Mouse (Mus musculus) common myeloid progenitor, adult 5-6 weeks (primary cell): ENCODE measurements at regions not wholly inside any gene's neighbourhood (a gene's known extent, or its start where the extent isn't known, plus 50 kb on each side); places are given as distances from the start of the nearest gene placed in this dataset.

Source experiments
- ATAC-seq: replicated peaks from 2 replicates; pipeline ENCODE4 v1.8.0; 2016; ENCODE audit warnings: low read depth, mild to moderate bottlenecking, moderate TSS enrichment, inconsistent platforms; ENCODE audit not compliant: poor library complexity, severe bottlenecking

DNA sequence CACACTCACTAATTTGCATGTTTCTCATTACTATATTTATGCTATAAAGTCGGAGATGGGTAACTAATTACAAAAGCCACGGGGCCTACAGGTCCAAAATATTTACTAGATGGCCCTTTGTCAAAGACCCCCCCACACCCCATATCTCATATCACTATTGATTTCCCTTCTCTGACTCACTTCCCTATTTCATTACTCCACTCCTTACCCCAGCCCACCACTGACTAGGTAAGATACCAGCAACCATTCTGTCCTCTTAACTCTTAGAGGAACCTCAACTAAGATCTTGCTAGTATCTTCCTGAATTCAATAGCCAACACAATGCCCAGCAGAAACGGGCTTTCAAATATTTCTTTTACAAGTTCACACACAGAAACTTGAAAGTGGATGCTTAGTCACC lies 187.1 kb upstream of the Cpeb2 start:
- peak; percentile 79 for ATAC-seq

DNA sequence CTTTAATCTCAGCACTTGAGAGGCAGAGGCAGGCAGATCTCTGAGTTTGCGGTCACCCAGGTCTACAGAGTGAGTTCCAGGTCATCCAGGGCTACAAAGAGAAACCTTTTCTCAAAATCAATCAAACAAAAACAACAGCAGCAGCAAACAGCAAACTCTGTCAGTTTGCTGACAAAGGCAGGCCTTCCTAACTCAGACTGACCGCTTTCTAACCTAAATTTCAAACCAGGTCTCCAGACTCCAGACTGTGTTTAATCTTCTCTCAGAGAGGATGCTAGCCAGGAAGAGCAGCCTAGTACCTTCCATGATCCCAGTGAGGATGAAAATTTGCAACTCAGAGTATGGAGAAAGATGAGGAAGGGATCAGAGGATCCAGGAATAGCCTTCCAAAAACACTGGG lies 185.7 kb upstream of the Cpeb2 start:
- ATAC-seq = no peak

DNA sequence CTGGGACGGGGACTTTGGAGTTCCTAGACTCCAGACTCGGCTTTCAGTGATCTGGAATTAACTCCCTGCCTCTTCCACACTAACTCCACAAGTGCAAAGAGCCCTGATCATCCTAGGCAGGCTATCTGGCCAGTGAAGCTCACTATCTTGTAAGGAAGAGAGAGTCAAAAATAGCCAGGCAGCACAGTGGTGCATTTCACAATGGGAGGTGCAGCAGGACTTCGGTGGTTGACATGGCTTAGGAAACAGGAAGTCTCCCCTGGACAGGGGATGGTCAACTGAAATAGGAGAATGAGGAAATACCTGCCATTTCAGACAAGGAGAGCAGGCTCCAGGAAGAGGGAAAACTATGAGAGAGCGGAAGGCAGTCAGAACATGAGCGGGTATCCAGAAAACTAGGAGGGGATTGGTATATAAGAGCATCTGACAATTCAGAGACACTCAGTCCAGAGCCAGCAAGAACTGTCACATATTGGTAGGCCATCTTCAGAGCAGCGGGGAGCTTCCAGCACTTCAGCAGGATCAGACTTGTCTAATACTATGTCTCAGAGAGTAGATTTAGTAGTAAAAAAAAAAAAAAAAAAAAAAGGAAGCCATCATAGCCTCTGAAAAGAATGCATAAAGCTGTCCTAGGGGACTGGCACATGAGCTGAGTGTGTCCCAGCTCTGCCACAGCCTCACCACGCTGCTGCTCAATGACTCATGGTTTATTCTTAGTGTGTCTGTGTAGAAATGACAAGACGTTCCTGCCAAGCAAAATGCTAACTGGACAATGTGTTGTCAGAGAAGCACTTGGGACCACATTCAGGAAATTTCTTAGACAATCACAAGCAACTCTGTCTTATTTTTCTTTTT lies 184.5 kb upstream of the Cpeb2 start:
- peak; percentile 51 for ATAC-seq

DNA sequence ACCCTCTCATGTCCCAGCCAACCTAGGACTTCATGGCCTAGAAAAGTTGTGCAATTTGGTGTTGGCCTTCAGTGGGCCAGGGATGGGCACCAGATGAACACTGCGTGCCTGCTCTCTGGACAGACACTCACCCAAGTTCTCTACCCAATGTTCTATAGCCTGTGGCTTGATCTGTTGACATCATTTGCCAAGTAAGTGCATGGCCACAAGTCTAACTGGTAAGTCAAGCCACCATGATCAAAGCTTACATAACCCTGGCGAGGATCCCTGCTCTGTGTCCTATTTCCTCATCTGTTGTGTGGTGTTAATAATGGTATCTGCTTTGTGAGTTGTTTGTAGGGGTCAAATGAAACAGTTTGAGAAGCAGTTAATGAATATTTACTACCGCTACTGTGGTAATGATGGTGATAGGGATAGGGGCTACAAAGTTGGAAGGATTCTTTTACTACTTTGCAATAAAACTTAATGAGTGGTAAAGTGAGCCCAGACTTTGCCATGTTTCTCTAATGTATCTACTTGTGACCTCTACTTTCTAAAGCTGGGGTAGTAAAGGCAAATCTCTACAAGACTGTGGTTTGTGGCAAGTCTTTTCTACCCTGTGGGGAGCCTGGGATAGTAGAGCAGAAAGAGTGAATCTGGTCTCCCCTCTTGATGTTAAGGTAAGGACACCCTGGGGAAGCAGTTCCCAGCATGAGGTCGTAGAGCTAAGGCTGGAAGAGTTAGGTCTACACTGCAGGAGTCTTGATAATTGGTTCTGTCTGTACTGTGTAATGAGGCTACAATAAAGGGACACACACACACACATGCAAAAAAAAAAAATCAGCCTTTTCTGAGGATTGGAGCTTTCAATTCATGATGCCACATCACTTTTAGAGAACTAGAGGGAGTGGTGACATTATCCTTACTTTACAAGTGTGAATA lies 183.3 kb upstream of the Cpeb2 start:
- no peak for ATAC-seq

DNA sequence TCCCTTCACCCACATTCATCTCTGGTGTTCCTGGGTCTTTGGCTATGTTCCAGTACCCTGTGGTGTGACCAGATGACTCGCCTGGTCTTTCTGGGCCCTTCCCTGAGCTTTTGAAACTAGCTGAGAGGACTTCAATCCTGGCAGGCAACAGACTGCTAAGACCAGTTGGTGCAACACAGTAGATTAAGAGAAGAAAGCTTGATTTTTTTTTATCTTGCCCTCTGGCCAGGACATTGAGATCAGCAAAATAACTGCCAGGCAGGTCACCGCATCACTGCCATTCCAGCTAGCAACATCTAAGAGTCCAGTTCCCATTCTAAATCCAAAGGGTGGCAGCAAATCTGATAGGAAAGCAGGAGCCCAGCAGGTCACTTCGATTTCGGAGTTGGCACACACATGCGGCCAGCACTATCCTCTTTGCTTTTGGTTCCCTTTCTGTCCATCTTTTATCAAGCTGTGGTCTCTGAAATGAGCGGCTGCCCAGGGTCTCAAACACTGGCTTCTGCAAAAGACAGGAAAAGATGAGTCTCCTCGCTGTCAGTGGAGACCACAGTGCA lies 181.9 kb upstream of the Cpeb2 start:
- peak; percentile 80 for ATAC-seq

DNA sequence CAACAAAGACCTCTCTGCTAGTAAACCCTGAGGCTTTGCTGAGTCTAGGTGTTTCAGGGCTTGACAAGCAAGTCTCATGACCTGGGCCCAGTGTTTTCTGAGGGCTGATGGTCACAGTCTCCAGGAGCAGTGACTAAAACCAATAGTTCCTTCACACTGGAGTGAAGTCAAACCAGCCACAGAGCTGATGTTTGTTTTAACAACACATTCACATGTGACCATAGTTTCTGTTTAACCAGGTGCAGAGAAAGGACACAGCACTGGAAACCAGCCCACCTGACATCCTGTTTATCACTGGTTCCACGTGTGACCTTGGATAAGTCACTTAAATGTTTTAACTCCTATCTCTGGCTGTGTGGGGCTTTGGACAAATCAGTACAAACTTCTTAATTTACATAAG lies 180.3 kb upstream of the Cpeb2 start:
- ATAC-seq = no peak

DNA sequence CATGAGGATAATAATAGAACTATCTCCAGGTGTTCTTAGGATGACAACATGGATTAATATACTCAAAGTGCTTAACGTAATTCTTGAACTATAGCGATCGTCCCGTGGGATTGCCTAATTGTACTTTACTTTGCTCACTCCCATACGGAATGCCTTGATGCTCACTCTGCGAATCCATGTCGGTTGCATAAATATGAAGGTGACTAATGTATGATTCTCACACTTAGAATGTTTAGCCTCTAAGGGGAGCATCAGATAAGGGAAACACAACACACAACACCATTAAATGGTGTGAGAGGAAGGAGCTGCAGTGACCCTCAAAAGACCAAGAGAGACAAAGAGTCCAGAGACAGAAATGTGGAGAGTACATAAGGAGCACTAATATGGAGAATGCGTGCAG lies 178.4 kb upstream of the Cpeb2 start:
- no peak for ATAC-seq

DNA sequence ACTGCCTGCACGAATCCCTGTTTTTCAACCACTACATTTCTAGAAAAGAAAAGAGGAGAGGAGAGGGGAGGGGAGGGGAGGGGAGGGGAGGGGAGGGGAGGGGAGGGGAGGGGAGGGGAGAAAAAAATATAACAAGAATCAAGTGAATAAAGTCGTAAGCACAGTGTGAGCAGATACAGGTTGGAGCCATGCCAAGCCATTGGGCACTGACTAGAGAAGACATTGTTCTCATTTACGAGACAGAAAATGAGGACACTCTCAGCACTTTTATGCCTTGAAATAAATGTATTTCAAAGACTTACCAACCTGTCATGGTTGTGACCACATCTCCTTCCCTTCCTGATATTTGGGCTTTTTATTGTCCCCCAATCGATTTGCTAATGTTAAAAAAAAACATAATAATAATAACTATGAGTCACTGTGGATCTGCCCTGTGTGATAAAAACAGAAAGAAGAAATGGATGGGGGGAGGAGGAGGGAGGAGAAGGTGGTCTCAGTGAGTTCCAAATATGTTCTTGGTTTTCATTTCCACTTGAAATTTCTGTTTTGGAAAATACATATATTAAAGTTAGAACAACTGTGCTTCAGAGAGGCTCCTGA lies 177.8 kb upstream of the Cpeb2 start:
- no peak for ATAC-seq

DNA sequence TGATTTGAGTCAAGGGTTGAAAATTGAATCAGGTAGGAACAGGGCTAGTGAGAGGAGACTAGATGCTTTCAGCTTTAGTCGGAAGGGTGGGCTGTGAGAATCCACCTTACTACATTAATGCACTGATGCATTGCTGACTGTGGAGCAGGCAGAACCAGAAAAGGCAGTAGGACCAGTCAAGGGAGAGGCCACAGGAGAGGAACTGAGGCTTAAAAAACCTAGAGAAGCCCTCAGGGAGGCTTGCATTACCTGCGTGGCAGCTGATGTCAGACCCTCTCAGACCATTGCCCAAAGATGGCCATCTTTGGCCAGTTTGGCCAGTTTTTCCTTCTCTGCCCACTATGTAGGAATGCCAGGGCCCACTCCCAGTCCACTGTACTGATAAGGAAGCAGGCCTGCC lies 176.5 kb upstream of the Cpeb2 start:
- no peak for ATAC-seq

DNA sequence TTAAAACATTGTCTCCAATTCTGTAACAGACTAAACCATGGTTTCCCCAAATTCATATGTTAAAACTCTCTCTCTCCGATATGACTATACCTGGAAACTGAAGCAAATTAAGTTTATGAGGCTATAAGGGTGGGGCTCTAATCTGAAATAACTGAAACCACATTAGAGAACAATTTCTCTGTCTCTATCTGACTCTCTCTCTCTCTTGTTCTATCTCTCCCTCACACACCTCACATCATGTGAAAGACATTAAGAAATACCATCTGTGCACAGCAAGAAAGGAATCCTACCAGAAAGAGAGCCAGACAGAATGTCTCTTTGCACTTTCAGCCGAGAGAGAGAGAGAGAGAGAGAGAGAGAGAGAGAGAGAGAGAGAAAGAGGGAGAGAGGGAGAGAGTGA lies 171.7 kb upstream of the Cpeb2 start:
- ATAC-seq = no peak

DNA sequence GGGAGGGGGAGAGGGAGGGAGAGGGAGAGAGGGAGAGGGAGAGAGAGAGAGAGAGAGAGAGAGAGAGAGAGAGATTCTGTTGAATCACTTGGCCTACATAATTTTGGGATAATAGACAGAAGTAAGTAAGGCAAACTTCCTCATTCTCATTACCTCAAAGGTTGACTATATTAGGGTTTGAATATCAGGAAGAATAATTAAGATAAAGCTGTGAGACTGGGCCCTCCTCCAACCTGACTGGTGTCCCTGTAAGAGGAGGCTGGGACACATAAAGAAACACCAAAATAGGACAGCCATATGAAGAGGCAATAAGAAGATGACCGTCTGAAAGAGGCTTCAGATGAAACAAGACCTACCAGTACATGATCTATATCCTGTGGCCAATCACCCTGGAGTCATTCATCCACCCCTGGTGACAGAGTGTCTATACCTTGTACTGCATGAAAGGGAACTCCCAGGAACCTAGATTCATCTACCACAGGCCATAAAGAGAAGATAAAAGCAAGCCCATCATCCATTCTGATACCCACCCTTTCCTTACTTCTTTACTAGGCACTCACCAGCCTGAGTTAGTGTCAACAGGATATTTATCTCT lies 171.1 kb upstream of the Cpeb2 start:
- ATAC-seq = 0 out of 2 replicates have a peak, but pooled peaks have one; percentile 18

DNA sequence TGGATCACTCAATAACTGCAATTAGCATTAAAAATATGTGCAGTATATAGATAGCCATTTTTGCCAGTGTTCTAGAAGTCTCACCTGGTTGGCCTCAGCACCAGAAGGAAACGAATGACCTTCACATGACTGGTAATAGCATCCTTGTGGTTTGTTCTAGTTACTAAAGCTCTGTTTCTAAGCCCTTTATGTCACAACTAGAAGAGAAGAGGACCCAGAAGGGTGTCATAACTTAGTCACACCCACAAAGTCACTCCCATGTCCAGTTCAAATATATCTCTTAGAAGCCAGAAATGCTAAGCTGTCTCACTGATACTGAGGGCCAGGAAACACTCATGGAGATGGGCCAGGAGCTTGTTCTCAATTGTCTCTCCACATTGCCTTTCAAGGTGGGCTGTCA lies 170.5 kb upstream of the Cpeb2 start:
- no peak for ATAC-seq

DNA sequence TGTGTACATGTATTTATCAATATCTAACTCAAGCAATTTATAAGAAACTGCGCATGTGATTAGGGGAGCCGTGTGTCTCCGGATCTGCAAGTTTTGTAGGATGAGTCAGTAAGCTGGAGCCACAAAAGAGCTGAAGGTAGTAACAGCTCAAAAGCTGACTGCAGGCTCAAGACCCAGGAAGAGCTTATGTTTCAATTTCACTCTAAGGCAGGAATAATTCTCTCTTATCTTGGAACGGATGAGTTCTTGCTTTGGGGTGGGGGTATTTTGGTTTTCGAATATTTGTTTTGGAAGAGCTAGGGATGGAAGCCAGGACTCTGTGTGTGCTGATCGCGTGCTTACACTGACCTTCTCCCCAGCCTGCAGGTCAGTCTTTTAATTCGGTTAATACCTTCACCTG lies 169.6 kb upstream of the Cpeb2 start:
- no peak for ATAC-seq

DNA sequence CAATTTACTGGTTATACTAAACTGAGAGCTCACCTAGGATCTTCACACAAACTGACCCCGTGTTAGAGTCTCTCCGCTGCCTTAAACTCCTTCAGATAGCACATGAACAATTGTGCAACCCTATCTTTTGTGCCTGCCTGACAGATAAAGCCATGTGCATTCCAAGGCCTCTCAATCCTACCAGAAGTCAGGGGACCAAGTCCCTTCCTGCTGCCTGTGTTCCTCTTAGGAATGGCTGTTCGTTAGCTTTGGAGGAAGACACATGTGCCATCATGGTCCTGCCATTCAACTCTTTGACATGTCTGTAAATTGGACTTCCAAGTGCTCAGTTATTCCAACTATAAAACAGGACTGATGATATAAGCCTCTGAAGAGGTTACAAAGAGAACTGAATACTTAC lies 161.4 kb upstream of the Cpeb2 start:
- no peak for ATAC-seq

DNA sequence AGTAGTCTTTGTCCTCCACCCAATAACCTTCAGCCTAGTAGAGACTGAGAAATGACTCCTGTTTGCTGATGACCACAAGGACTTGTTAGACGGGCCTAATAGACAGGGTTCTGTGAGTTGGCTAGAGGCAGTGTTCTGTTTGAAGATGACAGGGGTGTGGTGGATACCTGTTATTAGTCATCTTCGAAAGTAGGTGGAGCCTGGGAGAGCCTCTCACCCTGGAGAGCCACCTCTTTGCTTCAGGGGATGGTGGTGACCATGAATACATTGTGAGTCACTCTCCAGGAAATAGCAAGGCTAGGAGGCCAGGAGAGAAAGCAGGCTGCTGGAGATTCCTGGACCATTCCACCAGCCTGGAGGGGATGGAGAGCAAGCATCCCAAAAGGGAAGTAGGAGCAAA lies 160.6 kb upstream of the Cpeb2 start:
- ATAC-seq = no peak

DNA sequence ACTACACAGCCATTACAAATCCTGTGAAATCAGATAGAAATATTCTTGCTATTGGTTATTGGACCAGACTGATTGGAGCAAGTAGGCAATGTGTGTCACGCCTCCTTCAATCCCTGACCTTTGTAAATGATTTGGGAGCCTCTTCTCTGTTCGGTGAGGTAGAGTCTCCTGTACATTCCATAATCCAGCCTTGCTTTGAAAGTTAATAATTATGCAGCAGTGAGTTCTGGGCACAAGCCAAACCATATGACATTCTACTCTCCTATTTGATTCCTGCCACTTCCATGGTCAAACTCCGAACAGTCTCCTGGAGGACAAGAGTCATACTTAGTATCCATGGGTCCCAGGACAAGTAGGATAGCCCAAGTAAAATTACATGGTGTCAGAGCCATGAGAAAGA lies 158.4 kb upstream of the Cpeb2 start:
- no peak for ATAC-seq

DNA sequence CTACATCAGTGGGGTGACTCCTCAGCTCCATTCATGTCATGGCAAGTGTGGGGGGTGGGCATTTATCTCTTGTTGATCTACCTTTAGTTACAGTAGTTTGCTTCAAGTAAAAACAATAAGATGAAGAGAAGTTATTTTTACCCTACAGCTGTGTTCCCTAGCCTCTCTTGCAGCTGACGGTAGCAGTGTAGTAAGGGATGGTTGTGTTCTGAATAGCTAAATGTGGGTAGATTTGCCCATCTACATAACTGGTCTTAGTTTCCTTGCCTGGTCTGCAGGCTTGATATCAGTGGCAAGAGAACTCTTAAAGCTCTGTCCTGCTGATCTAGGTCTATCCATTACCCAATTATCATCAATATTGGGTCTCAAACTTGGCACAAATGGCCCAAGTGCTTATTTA lies 152.7 kb upstream of the Cpeb2 start:
- no peak for ATAC-seq

DNA sequence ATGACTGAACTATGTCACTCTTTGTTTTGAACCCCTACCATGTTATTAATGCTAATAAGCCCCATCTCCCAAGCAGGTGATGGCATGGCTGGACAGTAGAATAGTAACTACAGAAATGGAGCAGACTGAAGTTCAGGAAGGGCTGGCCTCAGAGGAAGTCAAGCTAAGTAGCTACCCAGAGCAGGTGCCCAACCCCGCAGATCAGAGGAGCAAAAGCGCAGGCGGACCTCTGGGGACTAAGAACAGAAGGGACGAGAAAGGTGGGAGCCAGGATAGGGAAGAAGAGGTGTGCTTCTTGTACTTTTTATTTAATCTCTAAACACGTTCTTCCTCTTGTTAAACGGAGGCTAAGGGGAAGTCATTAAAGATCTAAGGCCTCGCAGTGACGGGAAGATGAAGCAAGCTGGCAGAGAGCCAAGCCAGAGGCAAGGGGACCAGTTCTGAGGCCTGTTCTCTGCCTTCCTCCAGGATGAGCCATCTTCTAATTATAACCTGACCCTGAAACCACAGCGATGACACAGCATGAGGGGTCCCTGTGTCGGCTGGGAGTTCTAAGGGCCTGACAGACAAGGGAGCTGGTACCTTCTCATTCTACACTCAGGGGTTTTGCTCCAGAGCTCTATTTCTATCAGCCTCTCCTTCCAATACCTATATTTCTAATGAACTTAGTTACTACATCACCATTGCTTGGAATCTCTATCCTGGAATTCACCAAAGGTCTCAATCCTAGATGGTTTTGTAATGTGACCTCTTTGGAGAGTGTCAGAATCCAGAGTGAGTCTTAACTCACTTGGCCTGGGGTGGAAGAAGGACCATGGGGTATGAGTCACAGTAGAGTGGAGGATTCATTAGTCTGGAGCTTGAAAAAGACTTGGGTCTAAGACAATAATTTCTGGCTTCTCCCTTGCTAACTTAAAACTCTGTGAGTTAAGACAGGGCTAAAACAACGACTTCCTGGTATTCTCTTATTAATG lies 151.1 kb upstream of the Cpeb2 start:
- ATAC-seq = peak; percentile 95

DNA sequence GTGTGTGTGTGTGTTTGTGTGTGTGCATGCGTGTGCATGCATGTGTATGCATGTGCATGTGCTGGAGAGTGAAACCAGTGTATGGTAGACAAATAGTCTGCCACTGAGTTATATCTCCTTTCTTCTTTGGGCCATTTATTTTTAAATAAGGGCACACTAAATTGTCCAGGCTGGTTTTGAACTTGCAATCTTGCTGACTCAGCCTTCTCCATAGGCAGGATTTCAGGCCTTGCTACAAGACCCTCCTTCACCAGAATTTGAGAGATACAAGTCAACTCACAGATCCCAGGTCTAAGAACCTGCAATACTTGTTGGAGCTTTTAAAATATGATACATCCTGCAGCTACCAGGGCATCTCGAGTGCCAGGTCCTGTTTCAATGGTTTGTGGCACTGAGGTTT lies 145.9 kb upstream of the Cpeb2 start:
- no peak for ATAC-seq
